Mouse (Mus musculus) testis, adult 2 months (tissue): ENCODE measurements around the gene Smarcc1.

Experiments used
- CTCF ChIP-seq: fragments of 200-500 bp; IDR thresholded peaks from 2 replicates; pipeline ENCODE4 v1.5.1; 2012; ENCODE audit warnings: low read depth, mild to moderate bottlenecking, inconsistent platforms, low read length, moderate library complexity; ENCODE audit not compliant: control insufficient read depth, insufficient read depth, insufficient replicate concordance
- POLR2A ChIP-seq: fragments of 200-500 bp; IDR thresholded peaks from 2 replicates; pipeline ENCODE4 v1.6.1; 2012; ENCODE audit warnings: low read depth, mild to moderate bottlenecking, inconsistent platforms, low read length, moderate library complexity; ENCODE audit not compliant: control insufficient read depth

DNA sequence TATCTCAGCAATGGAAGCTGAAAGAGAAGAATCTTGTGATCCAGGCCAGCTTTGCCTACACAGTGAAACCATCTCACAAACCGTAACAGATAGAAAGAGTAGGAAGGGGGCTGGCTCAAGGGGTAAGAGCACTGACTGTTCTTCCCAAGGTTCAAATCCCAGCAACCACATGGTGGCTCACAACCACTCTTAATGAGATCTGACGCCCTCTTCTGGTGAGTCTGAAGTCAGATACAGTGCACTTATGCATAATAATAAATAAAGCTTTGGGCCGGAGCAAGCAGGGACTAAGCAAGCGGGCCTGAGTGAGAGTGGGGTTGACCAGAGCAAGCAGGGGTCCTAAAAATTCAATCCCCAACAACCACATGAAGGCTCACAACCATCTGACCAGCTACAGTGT, 24.2 kb upstream of the Smarcc1 start:
- no peak for TF ChIP-seq CTCF
- TF ChIP-seq POLR2A = no peak
